Mouse (Mus musculus) CH12.LX (cell line): ENCODE measurements around the gene Abca2. TPM values are rescaled to one million over a fixed set of nuclear protein-coding genes. Genes with fewer than 3 reads are reported as not detected.

Experiments used
- DNase-seq: peaks from one replicate; pipeline ENCODE4 v3.0.0-alpha.2; 2013; ENCODE audit errors: extremely low read depth
- H3K27ac ChIP-seq: 2 replicates; pipeline ENCODE4 v1.5.1; 2012; ENCODE audit warnings: low read depth, mild to moderate bottlenecking, control low read depth, moderate library complexity; ENCODE audit not compliant: insufficient read depth
- H3K27me3 ChIP-seq: replicated peaks from 2 replicates; pipeline ENCODE3; 2012; ENCODE audit warnings: inconsistent platforms
- H3K36me3 ChIP-seq, 2 experiments: replicated peaks in 1 of 2; 2 replicates each; pipeline versions ENCODE3 to v1.6.1; 2012; ENCODE audit warnings: inconsistent platforms in 1 of 2, low read length in 1 of 2, mild to moderate bottlenecking in 1 of 2, mixed read lengths in 1 of 2, moderate library complexity in 1 of 2; ENCODE audit not compliant: control insufficient read depth in 1 of 2, insufficient read depth in 1 of 2
- H3K4me1 ChIP-seq, 2 experiments: 2 replicates each; pipeline ENCODE4 v1.6.1; 2012; ENCODE audit warnings: inconsistent platforms in 1 of 2, moderate library complexity in 1 of 2; ENCODE audit not compliant: insufficient read depth in 2 of 2, control insufficient read depth in 1 of 2
- H3K4me2 ChIP-seq: 2 replicates; pipeline ENCODE4 v1.6.1; 2012; ENCODE audit warnings: low read depth, mild to moderate bottlenecking, control low read depth; ENCODE audit not compliant: poor library complexity, insufficient read depth, severe bottlenecking
- H3K4me3 ChIP-seq, 3 experiments: fragments of 150-350 bp in 1 of 3; sonication (generic) in 1 of 3; replicated peaks in 1 of 3; 2 replicates each; pipeline versions ENCODE3 to v1.5.1; 2011 to 2012; ENCODE audit warnings: low read depth in 2 of 3, low read length in 2 of 3, mild to moderate bottlenecking in 2 of 3, moderate library complexity in 2 of 3, control low read depth in 1 of 3, improper control_type of control experiment in 1 of 3, inconsistent platforms in 1 of 3, mixed read lengths in 1 of 3; ENCODE audit not compliant: poor library complexity in 1 of 3
- H3K79me2 ChIP-seq: replicated peaks from 2 replicates; pipeline ENCODE4 v1.6.1; 2012; ENCODE audit warnings: mild to moderate bottlenecking, moderate library complexity; ENCODE audit not compliant: control insufficient read depth, poor library complexity, insufficient read depth, severe bottlenecking; ENCODE audit errors: extremely low read depth
- H3K9ac ChIP-seq: 2 replicates; pipeline ENCODE4 v1.6.1; 2012; ENCODE audit warnings: low read depth, mild to moderate bottlenecking, control low read depth, moderate library complexity; ENCODE audit not compliant: insufficient read depth
- H3K9me3 ChIP-seq: replicated peaks from 2 replicates; pipeline ENCODE3; 2012; ENCODE audit warnings: low read length, inconsistent platforms, mixed read lengths
- BHLHE40 ChIP-seq: IDR thresholded peaks from 2 replicates; pipeline ENCODE4 v1.6.1; 2011; ENCODE audit warnings: mild to moderate bottlenecking, low read depth, low read length, improper control_type of control experiment
- CHD2 ChIP-seq: IDR thresholded peaks from 2 replicates; pipeline ENCODE4 v1.6.1; 2011; ENCODE audit warnings: low read length, improper control_type of control experiment
- CTCF ChIP-seq, 2 experiments: IDR thresholded peaks in 1 of 2; conservative IDR thresholded peaks in 1 of 2; 2 replicates each; pipeline ENCODE4 v1.5.1; 2011 to 2012; ENCODE audit warnings: low read depth in 2 of 2, low read length in 2 of 2, improper control_type of control experiment in 1 of 2, inconsistent platforms in 1 of 2, mild to moderate bottlenecking in 1 of 2, moderate library complexity in 1 of 2
- ELF1 ChIP-seq: IDR thresholded peaks from 2 replicates; pipeline ENCODE4 v1.6.1; 2014; ENCODE audit warnings: low read depth, mild to moderate bottlenecking, inconsistent platforms, low read length, improper control_type of control experiment
- EP300 ChIP-seq: IDR thresholded peaks from 2 replicates; pipeline ENCODE4 v1.6.1; 2011; ENCODE audit warnings: low read length, improper control_type of control experiment
- ETS1 ChIP-seq: conservative IDR thresholded peaks from 2 replicates; pipeline ENCODE4 v1.6.1; 2012; ENCODE audit warnings: low read depth, mild to moderate bottlenecking, inconsistent platforms, low read length, improper control_type of control experiment, moderate library complexity
- GABPA ChIP-seq: IDR thresholded peaks from 2 replicates; pipeline ENCODE4 v1.6.1; 2012; ENCODE audit warnings: low read depth, low read length, improper control_type of control experiment, inconsistent platforms; ENCODE audit not compliant: insufficient replicate concordance
- IRF4 ChIP-seq: IDR thresholded peaks from 2 replicates; pipeline ENCODE4 v1.6.1; 2014; ENCODE audit warnings: low read depth, mild to moderate bottlenecking, inconsistent platforms, low read length, improper control_type of control experiment
- JUN ChIP-seq: IDR thresholded peaks from 2 replicates; pipeline ENCODE4 v1.6.1; 2011; ENCODE audit warnings: low read depth, mild to moderate bottlenecking, low read length, improper control_type of control experiment, moderate library complexity; ENCODE audit not compliant: insufficient read depth
- JUND ChIP-seq: conservative IDR thresholded peaks from 2 replicates; pipeline ENCODE4 v1.6.1; 2011; ENCODE audit warnings: low read depth, low read length, improper control_type of control experiment
- KAT2A ChIP-seq: IDR thresholded peaks from 2 replicates; pipeline ENCODE4 v1.6.1; 2012; ENCODE audit warnings: low read length, improper control_type of control experiment, inconsistent platforms; ENCODE audit not compliant: insufficient replicate concordance
- MAFK ChIP-seq: IDR thresholded peaks from 2 replicates; pipeline ENCODE4 v1.6.1; 2011; ENCODE audit warnings: low read length, improper control_type of control experiment; ENCODE audit not compliant: insufficient replicate concordance
- MAX ChIP-seq: IDR thresholded peaks from 2 replicates; pipeline ENCODE4 v1.6.1; 2011; ENCODE audit warnings: low read length, improper control_type of control experiment
- MXI1 ChIP-seq: IDR thresholded peaks from 2 replicates; pipeline ENCODE4 v1.6.1; 2011; ENCODE audit warnings: mild to moderate bottlenecking, low read depth, low read length, improper control_type of control experiment
- NRF1 ChIP-seq: IDR thresholded peaks from 2 replicates; pipeline ENCODE4 v1.6.1; 2014; ENCODE audit warnings: low read depth, mild to moderate bottlenecking, inconsistent platforms, low read length, improper control_type of control experiment, moderate library complexity
- RAD21 ChIP-seq: IDR thresholded peaks from 2 replicates; pipeline ENCODE4 v1.6.1; 2011; ENCODE audit warnings: low read depth, mild to moderate bottlenecking, low read length, improper control_type of control experiment, moderate library complexity
- RCOR1 ChIP-seq: conservative IDR thresholded peaks from 2 replicates; pipeline ENCODE4 v1.6.1; 2012; ENCODE audit warnings: low read depth, mild to moderate bottlenecking, inconsistent platforms, low read length, improper control_type of control experiment
- SMC3 ChIP-seq: IDR thresholded peaks from 2 replicates; pipeline ENCODE4 v1.6.1; 2011; ENCODE audit warnings: low read depth, low read length, improper control_type of control experiment
- USF2 ChIP-seq: conservative IDR thresholded peaks from 2 replicates; pipeline ENCODE4 v1.6.1; 2011; ENCODE audit warnings: low read depth, low read length, improper control_type of control experiment
- ZKSCAN1 ChIP-seq: IDR thresholded peaks from 2 replicates; pipeline ENCODE4 v1.6.1; 2012; ENCODE audit warnings: low read depth, inconsistent platforms, low read length, improper control_type of control experiment, borderline replicate concordance
- dilution Hi-C: fragments of 300-500 bp; cut with MboI; formaldehyde crosslinking; loops from 2 replicates; pipeline ENCODE4 v1.14.3; 2020; ENCODE audit warnings: low sequenced_read_pairs; ENCODE audit not compliant: extremely low pct_unique_long_range_greater_than_20kb, extremely low pct_ligation_motif_present
- in situ Hi-C: fragments of 300-500 bp; cut with MboI; formaldehyde crosslinking; loops from 3 replicates; pipeline ENCODE4 v1.14.3; 2019; ENCODE audit warnings: low sequenced_read_pairs, low pct_ligation_motif_present, low pct_unique_long_range_greater_than_20kb, mixed read lengths
- polyA plus RNA-seq: library from polyadenylated mRNA; unstranded; fragments of >175 nt; gene quantifications from 2 replicates; pipeline ENCODE4 v1.2.1, GENCODE M21; 2012; ENCODE audit warnings: low read depth; ENCODE audit not compliant: insufficient read length
- total RNA-seq, 2 experiments: library from RNA; depleted of rRNA; stranded (reverse); fragments of 300-350 nt in 1 of 2; fragments of >200 nt in 1 of 2; gene quantifications; 2 replicates each; pipeline ENCODE4 v1.2.3; 2012 to 2014

Abca2 gene
- total and polyA plus RNA-seq, 3 experiments = 5.0 to 23.4 (median 13.0) TPM

DNA sequence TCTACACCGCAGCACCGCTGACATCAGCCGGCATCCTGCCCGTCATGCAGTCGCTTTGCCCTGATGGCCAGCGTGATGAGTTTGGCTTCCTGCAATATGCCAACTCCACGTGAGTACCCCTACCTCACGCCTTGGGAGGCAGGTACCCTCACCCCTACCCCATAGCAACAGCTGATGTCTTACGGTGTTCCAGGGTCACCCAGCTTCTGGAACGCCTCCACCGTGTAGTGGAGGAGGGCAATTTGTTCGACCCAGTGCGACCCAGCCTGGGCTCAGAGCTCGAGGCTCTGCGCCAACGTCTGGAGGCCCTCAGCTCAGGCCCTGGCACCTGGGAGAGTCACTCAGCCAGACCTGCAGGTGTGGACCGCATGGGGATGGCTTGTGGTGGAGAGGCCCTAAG is 4.6 kb downstream of the Abca2 start:
- dilution Hi-C loops = no loop called here
- Histone ChIP-seq H3K4me1 (peaks cover 13 to 20% of the 10 kb centered on the region in 2 experiments), H3K36me3 (peaks cover 32 to 78% of the 10 kb centered on the region in 2 experiments), H3K4me3 (no peak overlapping the region), H3K27ac (no peak overlapping the region), H3K9ac (no peak overlapping the region), H3K27me3 (no peaks in the 10 kb centered on the region), H3K4me2 (no peak overlapping the region), H3K79me2 (no peaks in the 10 kb centered on the region), H3K9me3 (no peaks in the 10 kb centered on the region)
- in situ Hi-C loops = loop anchor here (5.0 kb wide), 1 partner anchor 44 kb away; no protein-coding TSS in a partner anchor
- TF ChIP-seq MAFK = no peak
- no peak for TF ChIP-seq EP300
- no peak for TF ChIP-seq CHD2
- no peak for TF ChIP-seq MXI1
- TF ChIP-seq IRF4 = no peak
- TF ChIP-seq NRF1 = no peak
- TF ChIP-seq RAD21 = no peak
- no peak for TF ChIP-seq MAX
- no peak for DNase-seq

DNA sequence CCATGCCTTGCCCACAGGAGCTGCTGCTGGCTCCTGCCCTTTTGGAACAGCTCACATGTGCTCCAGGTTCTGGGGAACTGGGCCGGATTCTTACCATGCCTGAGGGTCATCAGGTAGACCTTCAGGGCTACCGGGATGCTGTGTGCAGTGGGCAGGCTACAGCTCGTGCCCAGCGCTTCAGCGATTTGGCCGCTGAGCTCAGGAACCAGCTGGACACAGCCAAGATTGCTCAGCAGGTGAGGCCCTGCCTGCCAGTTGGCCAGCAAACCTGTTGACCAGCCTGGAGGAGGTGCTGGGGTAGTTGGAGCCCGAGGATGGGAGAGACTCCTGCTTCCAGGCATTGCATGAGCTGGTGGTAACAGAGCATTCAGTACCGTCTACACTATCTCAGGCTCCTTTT is 5.8 kb downstream of the Abca2 start:
- no peak overlapping the region for H3K4me2 ChIP-seq
- DNase-seq = no peak

More for the DNA sequence above, 5.8 kb downstream of the Abca2 start:
- H3K4me1 ChIP-seq = peaks cover 9 to 16% of the 10 kb centered on the region in 2 experiments
- no peak overlapping the region for H3K27ac ChIP-seq
- H3K79me2 ChIP-seq = no peaks in the 10 kb centered on the region
- no peaks in the 10 kb centered on the region for H3K9me3 ChIP-seq
- no peak overlapping the region for H3K4me3 ChIP-seq
- no peak overlapping the region for H3K9ac ChIP-seq
- peaks cover 44 to 90% of the 10 kb centered on the region in 2 experiments for H3K36me3 ChIP-seq
- in situ Hi-C loops (loop anchor here (5.0 kb wide), 1 partner anchor 43 kb away; no protein-coding TSS in a partner anchor), dilution Hi-C loops (no loop called here)
- TF ChIP-seq ELF1 (no peak), ZKSCAN1 (no peak), RAD21 (no peak), JUN (no peak), JUND (no peak), CHD2 (no peak), MAX (no peak), CTCF (conservative IDR thresholded peaks at IDR 0.05 in 1 of 2, IDR thresholded peaks at IDR 0.05 in 1 of 2; ENCODE audit: low read depth in 2 of 2, low read length in 2 of 2) (no peak), KAT2A (no peak), USF2 (no peak), GABPA (no peak), RCOR1 (no peak), MAFK (no peak), ETS1 (no peak), BHLHE40 (no peak), SMC3 (no peak)
- no peaks in the 10 kb centered on the region for H3K27me3 ChIP-seq
